Mouse (Mus musculus) stomach, postnatal 0 days (tissue): ENCODE measurements around the gene Pthlh. TPM values are rescaled to one million over a fixed set of nuclear protein-coding genes. Genes with fewer than 3 reads are reported as not detected.

ENCODE experiments used
- ATAC-seq: fragments of 200-750 bp; cut with Nextera tagmentation; 2 replicates; pipeline ENCODE4 v1.8.0; 2017; ENCODE audit not compliant: low FRiP score, low TSS enrichment
- DNase-seq: peaks from one replicate; pipeline ENCODE4 v3.0.0-alpha.2; 2016; ENCODE audit warnings: low spot score
- H3K27ac ChIP-seq: fragments of 300-500 bp; sonication (generic); replicated peaks from 2 replicates; pipeline ENCODE4 v1.5.1; 2014; ENCODE audit warnings: mild to moderate bottlenecking, control low read depth
- H3K27me3 ChIP-seq: fragments of 300-500 bp; sonication (generic); 2 replicates; pipeline ENCODE4 v1.6.1; 2014; ENCODE audit warnings: low read length; ENCODE audit not compliant: control insufficient read depth, insufficient read depth
- H3K36me3 ChIP-seq: fragments of 300-500 bp; sonication (generic); 2 replicates; pipeline ENCODE4 v1.6.1; 2014; ENCODE audit warnings: low read length, mixed read lengths; ENCODE audit not compliant: control insufficient read depth, insufficient read depth
- H3K4me1 ChIP-seq: fragments of 300-500 bp; sonication (generic); replicated peaks from 2 replicates; pipeline ENCODE4 v1.6.1; 2014; ENCODE audit warnings: antibody characterized with exemption; ENCODE audit not compliant: control insufficient read depth, insufficient read depth
- H3K4me2 ChIP-seq: fragments of 300-500 bp; sonication (generic); replicated peaks from 2 replicates; pipeline ENCODE4 v1.6.1; 2014; ENCODE audit warnings: low read depth, mild to moderate bottlenecking, control low read depth, moderate library complexity
- H3K4me3 ChIP-seq: fragments of 300-500 bp; sonication (generic); 2 replicates; pipeline ENCODE4 v1.5.1; 2014; ENCODE audit warnings: low read depth, low read length, control low read depth
- H3K9ac ChIP-seq: fragments of 300-500 bp; sonication (generic); 2 replicates; pipeline ENCODE4 v1.6.1; 2014; ENCODE audit warnings: mild to moderate bottlenecking, low read length, control low read depth, mixed read lengths
- H3K9me3 ChIP-seq: fragments of 300-500 bp; sonication (generic); 2 replicates; pipeline ENCODE4 v1.6.1; 2016; ENCODE audit warnings: low read length; ENCODE audit not compliant: control insufficient read depth
- CTCF ChIP-seq: IDR thresholded peaks from 2 replicates; pipeline ENCODE4 v1.5.1; 2016; ENCODE audit warnings: antibody characterized with exemption, low read depth, mild to moderate bottlenecking, moderate library complexity
- EP300 ChIP-seq: optimal IDR thresholded peaks from 2 replicates; pipeline ENCODE3; 2016; ENCODE audit warnings: antibody characterized with exemption
- whole genome bisulfite sequencing: fragments of 180-500 bp; shearing (Covaris S2); extraction: QIAGEN DNeasy Blood & Tissue Kit; methylation state at CpG from one replicate; pipeline ENCODE4 v1.1.7; 2014; 5-methylcytosine and 5-hydroxymethylcytosine counted together
- polyA plus RNA-seq: library from polyadenylated mRNA; unstranded; fragments of >200 nt; fragmentation: Nextera tagmentation; extraction: Ambion mirVana; gene quantifications from 2 replicates; pipeline ENCODE4 v1.2.1, GENCODE M21; 2015

Pthlh gene
- polyA plus RNA-seq, 1 experiment from 2014 or later = 5.7 TPM

GRCm38 (mm10) chr6:147219099-147219498 lies 44.9 kb downstream of the Pthlh start:
- TF ChIP-seq CTCF (no peak), EP300 (no peak)
- DNase-seq = no peak
- Histone ChIP-seq H3K27ac (no peak overlapping the region), H3K36me3 (no peaks in the 10 kb centered on the region), H3K9ac (no peak overlapping the region), H3K27me3 (no peaks in the 10 kb centered on the region), H3K4me1 (no peaks in the 10 kb centered on the region), H3K4me2 (no peak overlapping the region), H3K9me3 (no peaks in the 10 kb centered on the region), H3K4me3 (no peak overlapping the region)
- 74% methylated on average over 5 of the region's 5 CpGs for WGBS
- no peak for ATAC-seq

- 93% methylated on average over 1 of the region's 1 CpGs for WGBS
- no peak overlapping the region for H3K4me3 ChIP-seq
- no peak for TF ChIP-seq CTCF
- no peak for TF ChIP-seq EP300
- DNase-seq = no peak
- no peak overlapping the region for H3K27ac ChIP-seq
- no peak overlapping the region for H3K9ac ChIP-seq
- H3K27me3 ChIP-seq = no peaks in the 10 kb centered on the region
- H3K36me3 ChIP-seq = no peaks in the 10 kb centered on the region
- H3K4me2 ChIP-seq = no peak overlapping the region
- H3K9me3 ChIP-seq = no peaks in the 10 kb centered on the region
- H3K4me1 ChIP-seq = no peaks in the 10 kb centered on the region
- no peak for ATAC-seq
Measured at GRCm38 (mm10) chr6:147216156-147216555, 47.8 kb downstream of the Pthlh start.

GRCm38 (mm10) chr6:147207821-147208330 lies 56.1 kb downstream of the Pthlh start:
- Histone ChIP-seq H3K9me3 (no peaks in the 10 kb centered on the region), H3K4me1 (no peaks in the 10 kb centered on the region), H3K4me3 (no peak overlapping the region), H3K36me3 (no peaks in the 10 kb centered on the region), H3K4me2 (no peak overlapping the region), H3K9ac (no peak overlapping the region), H3K27me3 (no peaks in the 10 kb centered on the region), H3K27ac (no peak overlapping the region)
- 77% methylated on average over 5 of the region's 5 CpGs for WGBS
- no peak for DNase-seq
- no peak for ATAC-seq
- no peak for TF ChIP-seq CTCF
- no peak for TF ChIP-seq EP300

Other genes starting within 250 kb of the Pthlh start
- 173 and 196 TPM in 2 replicates for gene Rep15, start 231.6 kb downstream of the Pthlh start, polyA plus RNA-seq
- gene Mrps35, start 221.4 kb downstream of the Pthlh start, polyA plus RNA-seq = 101 and 107 TPM in 2 replicates
- 2.4 and 3.2 TPM in 2 replicates for gene Mansc4, start 177.2 kb downstream of the Pthlh start, polyA plus RNA-seq
- gene Klhl42, start 172.8 kb downstream of the Pthlh start, polyA plus RNA-seq = 4.0 and 4.5 TPM in 2 replicates
- gene Ccdc91, start 211.6 kb upstream of the Pthlh start, polyA plus RNA-seq = 16.2 and 17.2 TPM in 2 replicates